ENCODE assay signal across 9 mouse cellular contexts in genomic region chr5:52040427-52041312, GRCm38 (mm10).
DNase-seq lines count a peak whose midpoint lies in the region; ATAC-seq lines count a peak whose summit lies in the region.
"Had no signal": no experiment of that assay in that cellular context is flagged by ENCODE, and none has a peak within 500 bp of the region (broad histone marks: within the 10 kb centered on the region; RNA-seq: fewer than 3 reads in every experiment).

No protein-coding gene starts in this region.

- no peak overlapping the region for H3K4me2 ChIP-seq in hindbrain, embryonic 16.5 days (ENCODE audit: low read length)
- 0 out of 2 replicates have a peak overlapping the region, but pooled peaks have one; percentile 13 for H3K4me2 ChIP-seq in forebrain, embryonic 16.5 days (ENCODE audit: low read length)
- H3K4me2 ChIP-seq: embryonic facial prominence, embryonic 12.5 days had no signal

- 67% methylated on average over 24 of the region's 24 CpGs for WGBS in hindbrain, embryonic 16.5 days
- 85% methylated on average over 24 of the region's 24 CpGs for WGBS in hindbrain, embryonic 10.5 days
- 60% methylated on average over 24 of the region's 24 CpGs for WGBS in forebrain, embryonic 16.5 days

- H3K27me3 ChIP-seq in hindbrain, embryonic 16.5 days (replicated peaks; ENCODE audit: control insufficient read depth, insufficient read depth, low read length): no peaks in the 10 kb centered on the region
- no peaks in the 10 kb centered on the region for H3K27me3 ChIP-seq in hindbrain, embryonic 10.5 days (ENCODE audit: insufficient read depth, poor library complexity, severe bottlenecking)
- no peaks in the 10 kb centered on the region for H3K27me3 ChIP-seq in forebrain, embryonic 16.5 days (replicated peaks; ENCODE audit: control insufficient read depth, insufficient read depth, low read length)
- H3K27me3 ChIP-seq: embryonic facial prominence, embryonic 12.5 days had no signal

- ATAC-seq in hindbrain, embryonic 16.5 days: peak; percentile 48; the same call in 1 of the 2 replicates
- ATAC-seq in forebrain, embryonic 16.5 days: peak; percentile 38; the same call in 1 of the 2 replicates

- H3K4me1 ChIP-seq in hindbrain, embryonic 16.5 days (ENCODE audit: control insufficient read depth, insufficient read depth, low read depth, low read length): no peaks in the 10 kb centered on the region
- H3K4me1 ChIP-seq in hindbrain, embryonic 10.5 days (replicated peaks): no peaks in the 10 kb centered on the region
- H3K4me1 ChIP-seq in forebrain, embryonic 16.5 days (replicated peaks; ENCODE audit: control insufficient read depth, insufficient read depth, low read length): 0 out of 2 replicates have a peak, but pooled peaks cover 3% of the 10 kb centered on the region
- H3K4me1 ChIP-seq: embryonic facial prominence, embryonic 12.5 days had no signal

- H3K36me3 ChIP-seq in hindbrain, embryonic 16.5 days (ENCODE audit: control insufficient read depth, insufficient read depth, low read length): no peaks in the 10 kb centered on the region
- H3K36me3 ChIP-seq in hindbrain, embryonic 10.5 days: no peaks in the 10 kb centered on the region
- H3K36me3 ChIP-seq in forebrain, embryonic 16.5 days (ENCODE audit: control insufficient read depth, insufficient read depth): no peaks in the 10 kb centered on the region
- H3K36me3 ChIP-seq: embryonic facial prominence, embryonic 12.5 days had no signal

- no peaks in the 10 kb centered on the region for H3K9me3 ChIP-seq in hindbrain, embryonic 16.5 days (ENCODE audit: control insufficient read depth, low read length)
- no peaks in the 10 kb centered on the region for H3K9me3 ChIP-seq in hindbrain, embryonic 10.5 days
- no peaks in the 10 kb centered on the region for H3K9me3 ChIP-seq in forebrain, embryonic 16.5 days (ENCODE audit: control insufficient read depth, low read length)
- H3K9me3 ChIP-seq: embryonic facial prominence, embryonic 12.5 days had no signal

- DNase-seq in hindbrain, embryonic 10.5 days (ENCODE audit: low spot score): no peak
- DNase-seq in layer of hippocampus, postnatal 10 days (ENCODE audit: low spot score in 2 of 2): peak; percentile 22 to 34
- peak; percentile 79 for DNase-seq in right cerebral cortex, adult 18-20 months
- DNase-seq in gastrocnemius, postnatal 10 days: no peak
- DNase-seq in kidney, adult 11 months: no peak
- DNase-seq in spleen, adult 18-20 months: no peak

- H3K4me3 ChIP-seq in hindbrain, embryonic 16.5 days (ENCODE audit: low read length): no peak overlapping the region
- no peak overlapping the region for H3K4me3 ChIP-seq in hindbrain, embryonic 10.5 days
- H3K4me3 ChIP-seq in forebrain, embryonic 16.5 days (replicated peaks; ENCODE audit: low read length): no peak overlapping the region
- H3K4me3 ChIP-seq: embryonic facial prominence, embryonic 12.5 days had no signal

- H3K27ac ChIP-seq in hindbrain, embryonic 16.5 days (ENCODE audit: low read depth, low read length): no peak overlapping the region
- H3K27ac ChIP-seq in hindbrain, embryonic 10.5 days: no peak overlapping the region
- no peak overlapping the region for H3K27ac ChIP-seq in forebrain, embryonic 16.5 days (ENCODE audit: low read length)
- H3K27ac ChIP-seq: embryonic facial prominence, embryonic 12.5 days had no signal

- no peak overlapping the region for H3K9ac ChIP-seq in hindbrain, embryonic 16.5 days (ENCODE audit: low read depth, low read length)
- no peak overlapping the region for H3K9ac ChIP-seq in forebrain, embryonic 16.5 days (replicated peaks; ENCODE audit: low read depth, low read length)
- H3K9ac ChIP-seq: embryonic facial prominence, embryonic 12.5 days had no signal

Comparison
In these comparisons a context has a peak if more than half of its experiments do, and no peak if none do; other contexts are left out.
1. DNase-seq: peak in layer of hippocampus, postnatal 10 days (2 of 2) and right cerebral cortex, adult 18-20 months (single experiment); none in hindbrain, embryonic 10.5 days (single experiment), gastrocnemius, postnatal 10 days (single experiment), kidney, adult 11 months (single experiment) and spleen, adult 18-20 months (0 of 2).